Mouse (Mus musculus): ENCODE measurements at regions not wholly inside any gene's neighbourhood (a gene's known extent, or its start where the extent isn't known, plus 50 kb on each side); places are given as distances from the start of the nearest gene placed in this dataset.
A peak's percentile ranks its signal among the peaks of the same experiment; 100 is the strongest.

DNA sequence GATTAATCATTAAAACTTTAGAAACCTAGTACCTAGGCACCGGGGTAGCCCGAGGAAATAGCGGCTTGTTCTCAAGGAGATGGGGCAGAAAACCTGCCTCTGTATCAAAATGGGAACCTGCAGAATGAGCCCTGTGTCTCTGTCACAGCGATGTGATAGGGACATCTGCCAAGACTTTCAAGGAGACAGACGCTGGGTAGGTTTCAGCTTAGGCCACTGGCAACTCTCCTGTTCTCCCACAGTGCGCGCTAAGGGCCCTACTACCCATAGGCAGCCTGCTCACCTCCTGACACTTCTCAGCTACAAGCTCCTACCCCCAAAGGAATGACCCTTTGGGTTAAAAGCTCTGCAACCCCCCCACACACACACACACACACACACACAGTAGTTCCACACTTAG lies 396.4 kb downstream of the Sox9 start:
- DNase-seq (ENCODE audit: low spot score) = no peak

DNA sequence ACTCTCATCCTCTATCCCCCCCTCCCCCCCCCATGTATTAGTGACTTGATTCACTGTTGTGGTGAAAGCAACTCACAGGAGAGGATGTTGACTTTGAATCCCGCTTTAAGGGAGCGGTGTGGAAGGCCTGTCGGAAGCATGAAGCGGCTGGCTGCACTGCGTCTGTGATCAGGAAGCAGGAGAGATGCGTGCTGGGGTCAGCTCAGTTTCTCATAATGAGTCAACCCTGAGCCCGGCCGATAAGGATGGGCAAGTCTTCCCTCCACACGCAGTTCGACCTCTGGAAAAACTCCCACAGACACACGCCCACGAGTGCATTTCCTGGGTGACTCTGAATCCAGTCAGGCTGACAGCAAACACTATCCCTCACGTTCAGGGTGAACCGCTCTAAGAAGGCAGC lies 398.0 kb downstream of the Sox9 start:
- no peak for DNase-seq (ENCODE audit: low spot score)

DNA sequence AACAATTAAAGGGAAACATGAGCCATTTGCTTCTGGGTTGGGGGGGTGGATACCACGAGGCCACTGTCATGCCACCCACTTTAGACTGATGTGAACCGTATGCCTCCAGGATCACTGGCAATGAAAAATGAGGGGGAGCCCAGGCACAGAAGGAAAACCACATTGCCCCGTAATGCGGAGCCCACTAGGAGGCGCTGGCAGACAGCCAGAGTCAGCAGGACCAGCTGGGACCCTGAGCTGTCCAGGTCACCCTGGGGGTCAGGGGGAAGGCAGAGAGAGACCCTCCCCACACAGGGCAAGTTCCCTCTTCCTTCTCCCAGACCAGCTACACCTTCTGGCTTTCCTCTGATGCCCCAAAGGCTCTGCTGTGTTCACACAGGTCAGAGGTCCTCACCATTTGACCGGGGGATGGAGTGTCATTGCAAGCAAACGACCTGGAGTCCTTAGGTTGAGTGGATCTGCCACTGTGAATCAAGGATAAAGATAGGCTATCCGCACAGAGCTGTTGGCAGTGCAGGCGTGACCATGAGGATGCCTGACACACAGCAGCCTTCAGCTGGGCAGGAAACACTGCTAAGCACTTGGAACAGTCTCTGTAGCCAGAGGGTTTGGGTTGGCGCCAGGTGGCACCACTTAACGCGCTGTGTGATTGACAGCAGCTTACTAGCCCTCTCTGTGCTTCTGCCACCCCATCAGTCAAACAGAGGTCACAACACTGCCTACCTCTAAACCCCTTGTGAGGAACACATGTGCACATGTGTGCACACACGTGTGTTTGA lies 400.2 kb downstream of the Sox9 start:
- no peak for DNase-seq (ENCODE audit: low spot score)

DNA sequence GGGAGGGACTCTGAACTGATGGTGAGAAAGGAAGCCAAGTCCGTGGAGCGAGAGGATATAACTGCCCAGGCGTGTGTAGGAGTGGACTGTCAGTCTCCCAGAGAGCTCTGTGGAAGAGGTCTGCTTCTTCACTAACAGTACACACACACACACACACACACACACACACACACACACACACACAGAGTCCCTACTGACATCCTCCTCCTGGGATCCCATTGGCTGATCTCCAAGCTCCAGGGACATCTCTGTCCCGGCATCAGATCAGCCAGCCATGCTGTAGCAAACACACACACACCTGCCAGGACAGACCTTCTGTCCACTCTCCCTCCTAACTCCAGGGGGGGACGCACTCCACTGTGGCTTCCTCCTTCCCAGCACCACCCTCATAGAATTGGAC lies 401.5 kb downstream of the Sox9 start:
- DNase-seq (ENCODE audit: low spot score) = no peak

DNA sequence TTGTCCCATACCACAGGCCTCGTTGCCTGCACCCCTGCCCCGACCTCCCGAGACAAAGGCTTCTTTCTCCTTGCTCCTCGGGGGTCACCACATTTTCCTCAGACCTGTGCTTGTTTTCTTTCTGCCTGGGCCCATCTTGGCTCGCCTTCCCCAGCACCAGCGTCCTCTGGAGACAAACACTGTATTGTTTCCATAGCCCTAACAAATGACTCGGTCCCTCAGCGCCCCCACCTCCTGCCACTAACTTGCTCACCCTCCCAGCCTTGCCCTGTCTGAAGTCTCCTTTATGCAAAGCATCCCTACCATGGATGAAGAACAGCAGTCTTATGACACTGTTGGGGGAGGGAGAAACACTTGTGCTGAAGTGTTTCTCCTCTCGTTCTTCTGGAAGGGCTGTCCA lies 402.1 kb downstream of the Sox9 start:
- DNase-seq (ENCODE audit: low spot score) = peak; percentile 44

DNA sequence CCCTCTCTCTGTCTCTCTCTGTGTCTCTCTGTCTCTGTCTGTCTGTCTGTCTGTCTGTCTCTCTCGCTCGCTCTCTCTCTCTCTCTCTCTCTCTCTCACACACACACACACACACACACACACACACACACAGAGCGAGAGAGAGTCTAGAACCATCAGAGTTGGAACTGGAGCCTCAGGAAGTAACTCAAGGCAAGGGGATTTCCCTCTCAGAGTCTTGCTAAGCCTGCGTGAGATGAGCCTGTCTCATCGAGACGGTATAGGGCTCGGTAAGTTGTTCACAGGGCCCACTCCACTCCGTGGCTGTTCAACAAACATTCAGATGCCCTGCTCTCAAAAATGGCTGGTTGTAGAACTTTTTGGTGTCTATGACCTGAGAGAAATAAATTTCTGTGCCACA lies 405.4 kb downstream of the Sox9 start:
- DNase-seq (ENCODE audit: low spot score) = no peak

DNA sequence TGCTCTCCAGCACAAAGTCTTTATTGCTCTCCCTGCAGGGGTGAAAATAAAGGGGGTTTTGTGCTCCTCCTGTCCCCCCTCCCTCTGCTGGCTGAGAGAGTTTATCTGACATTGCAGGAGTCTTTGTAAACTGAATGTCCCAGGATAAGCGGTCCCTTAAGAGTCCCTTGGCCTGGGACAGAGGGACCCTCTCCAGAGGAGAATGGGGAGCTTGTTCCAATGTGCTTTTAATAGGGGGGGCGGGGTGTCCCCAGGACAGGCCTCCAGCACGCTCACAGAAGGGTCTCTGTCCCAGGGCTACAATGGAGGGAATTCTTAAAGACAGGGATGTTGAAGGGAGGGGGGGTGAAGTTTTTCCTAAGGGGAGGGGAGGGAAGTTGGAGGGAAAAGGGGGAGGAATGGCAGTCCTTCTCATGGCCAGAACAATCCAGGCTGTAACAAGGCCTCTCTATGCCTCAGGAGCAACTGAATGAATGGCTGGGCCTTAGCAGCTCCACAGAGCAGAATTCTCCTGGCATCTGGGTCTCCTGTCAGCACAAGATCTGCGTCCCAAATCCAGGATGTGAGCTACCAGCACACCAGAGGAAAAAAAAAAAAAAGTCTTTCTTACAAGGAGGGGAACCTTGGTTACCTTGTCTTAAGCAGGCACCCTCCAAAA lies 406.4 kb downstream of the Sox9 start:
- DNase-seq (ENCODE audit: low spot score) = no peak

DNA sequence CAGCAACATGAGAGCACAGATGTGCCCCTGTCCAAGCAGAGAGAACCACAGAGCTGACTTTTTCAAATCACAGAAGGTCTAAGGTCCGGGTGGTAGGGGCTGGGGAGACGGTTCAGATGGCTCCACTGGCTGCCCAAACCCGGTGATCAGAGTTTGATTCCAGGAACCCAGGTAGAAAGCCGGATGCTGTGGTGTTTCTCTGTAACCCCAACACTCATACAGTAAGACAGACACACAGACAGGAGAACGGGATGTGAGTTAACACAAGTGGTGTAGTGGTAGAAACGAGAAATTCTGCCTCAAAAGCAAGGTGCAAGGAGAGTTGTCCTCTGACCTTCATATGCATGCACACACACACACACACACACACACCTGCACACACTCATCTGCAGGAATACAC lies 408.0 kb downstream of the Sox9 start:
- DNase-seq (ENCODE audit: low spot score) = no peak

DNA sequence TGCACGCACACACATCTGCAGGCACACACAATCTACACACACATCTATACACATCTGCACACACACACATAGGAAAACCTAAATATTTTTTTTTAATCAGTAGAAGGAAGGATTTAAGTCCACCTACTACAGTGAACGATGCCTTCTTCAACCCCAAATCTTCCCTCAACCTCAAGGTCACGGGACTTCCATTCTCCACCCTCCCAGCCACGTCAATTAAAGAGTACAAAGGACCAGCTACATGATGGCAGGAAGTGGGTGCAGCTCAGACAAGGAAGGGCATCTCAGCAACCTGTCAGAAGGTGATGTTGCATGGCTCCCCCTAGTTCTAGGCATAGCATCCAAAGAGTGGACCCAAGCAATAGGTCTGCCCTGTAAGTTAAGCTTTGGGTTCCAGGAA lies 408.5 kb downstream of the Sox9 start:
- DNase-seq (ENCODE audit: low spot score) = no peak

DNA sequence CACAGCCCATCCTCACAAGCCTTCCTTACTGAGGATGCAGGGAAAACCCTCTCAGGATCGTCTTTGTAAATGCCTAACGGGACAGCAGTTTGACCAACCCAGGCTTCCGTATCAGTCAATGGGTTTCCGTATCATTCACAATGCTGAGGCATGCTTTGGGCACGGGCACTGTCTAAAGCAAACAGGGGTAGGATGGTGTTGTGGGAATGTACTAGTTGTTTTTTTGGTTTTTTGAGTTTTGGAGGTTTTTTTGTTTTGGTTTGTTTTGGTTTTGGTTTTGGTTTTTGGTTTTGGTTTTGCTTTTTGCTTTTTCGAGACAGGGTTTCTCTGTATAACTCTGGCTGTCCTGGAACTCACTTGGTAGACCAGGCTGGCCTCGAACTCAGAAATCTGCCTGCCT lies 409.0 kb downstream of the Sox9 start:
- DNase-seq (ENCODE audit: low spot score) = no peak

DNA sequence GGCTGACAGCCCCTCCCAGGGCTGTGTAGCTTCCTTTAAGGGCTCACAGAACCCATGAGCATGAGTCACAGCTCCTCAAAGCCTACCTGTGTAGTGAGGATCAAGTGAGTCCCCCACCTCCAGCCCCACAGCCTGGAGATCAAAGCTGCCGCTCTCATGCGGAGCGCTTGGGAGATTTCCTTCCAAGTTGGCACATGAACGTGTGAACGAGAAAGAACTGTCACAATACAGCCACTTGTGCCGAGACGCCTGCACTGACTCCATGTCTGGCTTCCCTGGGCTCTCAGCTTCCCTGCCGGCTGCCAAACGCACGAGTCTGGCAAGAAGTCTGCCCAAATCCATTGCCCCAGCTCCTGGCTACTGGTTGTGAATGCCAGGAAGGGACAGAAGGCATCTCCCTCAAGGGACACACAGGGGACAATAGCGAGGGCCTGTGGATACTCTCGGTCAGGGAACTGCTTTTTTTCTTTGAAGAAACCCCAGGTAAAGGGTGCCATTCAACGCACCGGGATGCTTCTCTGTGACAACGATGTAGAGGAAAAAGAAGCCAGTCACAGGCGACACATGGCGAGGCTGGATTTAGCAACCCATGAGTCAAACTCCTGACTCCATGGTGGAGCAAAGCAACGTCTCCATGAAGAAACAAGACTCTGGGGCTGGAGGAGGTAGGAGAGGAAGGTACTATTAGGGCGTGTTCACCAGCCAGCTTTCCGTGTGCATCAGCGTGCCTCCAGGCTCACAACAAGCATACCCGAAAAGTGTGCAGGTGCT lies 410.2 kb downstream of the Sox9 start:
- no peak for DNase-seq (ENCODE audit: low spot score)

DNA sequence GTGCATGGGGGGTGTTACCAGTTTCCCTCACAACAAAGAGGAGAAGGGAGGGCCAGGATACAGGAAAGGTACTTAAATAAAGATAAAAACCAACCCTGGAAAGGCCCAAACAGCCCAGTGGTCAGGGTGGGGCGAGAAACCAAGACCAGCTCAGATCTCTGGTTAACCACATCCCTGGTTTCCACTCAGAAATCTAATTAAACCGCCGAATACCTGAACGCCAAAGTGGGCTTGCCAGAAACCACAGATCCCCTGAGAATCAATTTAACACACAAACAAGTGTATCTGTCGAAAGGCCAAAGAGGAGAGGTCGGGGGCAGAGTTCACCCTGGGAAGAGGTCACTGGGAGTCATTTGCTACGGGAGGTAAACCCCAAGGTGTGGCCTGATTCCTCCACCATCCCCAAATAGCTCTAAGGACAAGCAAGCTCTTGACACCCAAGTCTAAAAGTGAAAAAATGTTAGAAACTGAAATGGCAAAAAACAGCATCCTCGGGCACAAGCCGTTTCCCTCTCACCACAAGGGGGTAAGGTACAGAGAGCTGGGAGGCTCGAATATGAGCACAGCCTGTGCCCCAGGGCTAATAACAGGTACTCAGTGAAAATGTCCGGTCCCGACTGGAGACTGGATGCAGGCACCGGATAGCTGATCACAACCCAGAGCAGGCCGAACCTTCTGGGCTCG lies 412.3 kb downstream of the Sox9 start:
- DNase-seq (ENCODE audit: low spot score) = no peak

Measured in retina, embryonic 14.5 days (tissue).